Mouse (Mus musculus) adrenal gland, adult 10 weeks (tissue): Measurements from ENCODE around the gene Papola. TPM values are rescaled to one million over a fixed set of nuclear protein-coding genes. Genes with fewer than 3 reads are reported as not detected.

Experiments
- polyA plus RNA-seq: library from polyadenylated mRNA; stranded (reverse); fragments of 350-450 nt; fragmentation: Illumina TruSeq; extraction: RNeasy Lipid Tissue Mini Kit (QIAGEN cat#74804); gene quantifications from one replicate; pipeline ENCODE4 v1.2.3, GENCODE M21; 2014; ENCODE audit warnings: low read depth, low replicate concordance

Gene Papola
- 529 TPM for polyA plus RNA-seq

DNA sequence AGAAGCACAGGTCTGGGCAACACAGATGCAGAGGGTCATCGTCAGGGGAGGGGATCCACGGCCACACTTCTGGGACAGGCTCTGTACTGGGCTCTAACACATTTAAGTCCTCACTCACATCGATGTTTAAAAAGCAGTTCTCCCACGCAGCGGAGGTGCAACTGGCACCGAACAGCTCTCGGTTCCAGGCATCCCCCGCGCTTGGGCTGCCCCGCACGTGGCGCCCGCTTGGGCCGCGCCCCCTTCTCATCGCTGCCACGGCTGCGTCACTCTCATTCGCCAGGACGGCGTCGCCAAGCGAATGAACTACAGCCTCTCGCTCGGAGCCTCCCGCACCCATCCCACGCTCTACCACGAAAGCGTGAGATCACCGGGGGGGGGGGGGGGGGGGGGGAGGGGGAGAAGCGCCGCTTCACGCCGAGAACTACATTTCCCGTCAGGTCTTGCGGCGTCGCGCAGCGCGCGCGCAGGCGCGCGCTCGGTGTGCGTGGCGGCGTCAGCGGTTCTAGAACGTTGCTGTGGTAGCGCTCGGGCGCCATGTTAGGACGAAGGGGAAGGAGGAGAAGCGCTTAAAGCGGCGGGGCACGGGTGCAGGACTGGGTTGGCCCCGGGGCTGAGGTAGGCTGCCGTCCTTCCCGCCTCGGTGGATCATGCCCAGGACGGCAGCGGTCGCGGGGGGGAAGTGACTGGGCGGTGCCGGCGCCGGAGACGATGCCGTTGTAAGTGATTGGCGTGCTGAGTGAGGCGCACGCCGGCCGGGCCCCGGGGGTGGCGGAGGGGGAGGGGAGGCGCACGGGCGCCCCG, at the start of gene Papola:
Gene Papola, plus strand, starts transcription at position 499 of the 804 bp plus-strand sequence.

Other genes with a start within 250 kb of the Papola start
- gene Bdkrb2, start 221.5 kb upstream of the Papola start, polyA plus RNA-seq: 7.9 TPM
- gene Bdkrb1, start 181.6 kb upstream of the Papola start, polyA plus RNA-seq: not detected
- 36.3 TPM for gene Gskip, start 99.9 kb upstream of the Papola start, polyA plus RNA-seq
- 14.6 TPM for gene Atg2b, start 99.5 kb upstream of the Papola start, polyA plus RNA-seq
- gene Ak7, start 78.7 kb upstream of the Papola start, polyA plus RNA-seq: not detected
- gene Vrk1, start 225.5 kb downstream of the Papola start, polyA plus RNA-seq: 28.2 TPM